Mouse (Mus musculus) heart, postnatal 4 days (tissue): ENCODE results near the gene Trmt10b. TPM values are rescaled to one million over a fixed set of nuclear protein-coding genes. Genes with fewer than 3 reads are reported as not detected.
A peak's percentile ranks its signal among the peaks of the same experiment; 100 is the strongest.

ENCODE experiments used
- DNase-seq: peaks from one replicate; pipeline ENCODE4 v3.0.0; 2021
- total RNA-seq, 2 experiments: library from RNA; stranded (reverse); gene quantifications; 2 replicates each; pipeline ENCODE4 v1.2.3; 2021

Trmt10b gene
- total RNA-seq, 2 experiments from 2014 or later, result 3.7 to 4.2 TPM

DNA sequence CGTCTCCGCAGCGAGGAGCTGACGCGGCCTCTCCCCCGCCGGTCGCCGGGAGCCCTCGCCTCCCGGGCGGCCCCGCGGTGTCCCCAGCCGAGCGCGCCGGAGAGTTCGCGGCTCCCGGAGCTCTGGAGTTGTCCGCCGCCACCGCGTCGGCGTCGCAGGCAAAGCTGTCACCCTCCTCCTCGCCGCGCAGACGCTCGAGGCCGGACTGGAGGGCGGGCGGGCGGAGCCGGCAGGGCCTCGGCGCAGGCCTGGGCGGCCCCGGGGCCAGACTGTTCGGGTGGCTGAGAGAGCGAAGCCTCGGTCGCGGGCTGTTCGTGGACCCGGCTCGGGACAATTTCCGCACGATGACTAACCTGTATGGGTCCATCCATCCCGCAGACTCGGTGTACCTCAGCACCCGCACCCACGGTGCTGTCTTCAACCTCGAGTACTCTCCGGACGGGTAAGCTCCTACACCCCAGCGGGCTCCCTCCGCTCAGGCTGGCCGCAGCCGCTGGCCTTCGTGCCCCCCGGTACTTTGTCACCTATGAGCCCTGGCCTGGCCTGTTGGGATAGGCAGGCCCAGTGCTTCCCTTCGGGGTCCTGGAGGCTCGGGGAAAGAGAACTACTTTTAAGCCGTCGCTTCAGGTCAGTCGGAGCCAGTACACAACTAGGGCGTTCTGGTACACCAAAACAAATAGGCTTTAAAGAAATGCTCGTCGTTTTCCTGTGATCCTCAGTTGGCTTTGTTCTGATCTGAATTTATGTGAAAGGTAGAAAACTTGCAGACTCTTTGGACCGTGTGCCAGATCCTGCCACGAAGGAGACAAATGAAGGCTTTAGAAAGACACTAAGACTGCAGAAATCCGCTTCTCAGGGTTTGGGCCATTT, 45.6 kb downstream of the Trmt10b start, which contains the start of gene Exosc3:
Exosc3 (minus strand) TSS at position 447 of the 870 bp plus-strand sequence.
- DNase-seq, result peak; percentile 55

DNA sequence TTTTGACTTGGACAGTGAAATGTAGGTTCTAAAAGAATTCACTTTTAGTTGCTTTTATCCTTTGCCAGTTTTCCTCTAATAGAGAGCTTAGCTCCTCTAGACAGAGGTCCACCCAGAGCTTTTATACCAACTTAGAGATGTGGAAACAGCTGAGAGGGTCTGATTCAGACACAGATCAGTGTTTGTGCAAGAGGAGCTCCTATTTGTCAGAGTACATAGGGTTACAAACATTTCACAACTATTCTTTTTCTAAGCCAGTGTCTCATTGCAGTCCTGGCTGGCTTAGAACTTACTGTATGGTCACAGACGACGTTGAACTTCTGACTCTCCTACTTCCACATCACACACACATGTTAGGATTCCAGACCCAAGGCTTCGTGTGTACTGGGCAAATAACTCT, 59.7 kb downstream of the Trmt10b start:
- DNase-seq, result no peak

Other genes starting within 250 kb of the Trmt10b start
- 10 to 100 TPM; 21.3 to 23.1 TPM for gene Fbxo10, start 212.5 kb upstream of the Trmt10b start, total RNA-seq
- gene Tomm5, start 189.0 kb upstream of the Trmt10b start, total RNA-seq, result 100 to 1,000 TPM; 119 to 141 TPM
- 1 to 10 TPM; 2.7 to 3.2 TPM for gene Frmpd1, start 112.3 kb upstream of the Trmt10b start, total RNA-seq
- 10 to 100 TPM; 21.9 to 24.3 TPM for gene Dcaf10, start 45.0 kb downstream of the Trmt10b start, total RNA-seq
- 10 to 100 TPM; 11.0 to 17.7 TPM for gene Exosc3, start 45.6 kb downstream of the Trmt10b start, total RNA-seq
- gene Slc25a51, start 111.6 kb downstream of the Trmt10b start, total RNA-seq, result 100 to 1,000 TPM; 120 to 124 TPM
- gene Shb, start 235.3 kb downstream of the Trmt10b start, total RNA-seq, result 10 to 100 TPM; 69.3 to 70.9 TPM